Mouse (Mus musculus): ENCODE results near the gene Ranbp3l. TPM values are rescaled to one million over a fixed set of nuclear protein-coding genes. Genes with fewer than 3 reads are reported as not detected.

The Ranbp3l gene
- polyA plus RNA-seq, 1 experiment from 2014 or later, result 0.41 TPM

GRCm38 (mm10) chr15:9082753-9083152, 115.0 kb downstream of the Ranbp3l start:
- TF ChIP-seq EP300 (optimal IDR thresholded peaks at IDR 0.05), result no peak
- no peak for TF ChIP-seq CTCF (IDR thresholded peaks at IDR 0.05; ENCODE audit: low read depth)
- no peak overlapping the region for H3K4me2 ChIP-seq (replicated peaks; ENCODE audit: low read depth)
- no peak overlapping the region for H3K4me3 ChIP-seq (ENCODE audit: low read depth, low read length)
- H3K27ac ChIP-seq (replicated peaks), result no peak overlapping the region
- H3K27me3 ChIP-seq (ENCODE audit: control insufficient read depth, insufficient read depth, low read length), result no peaks in the 10 kb centered on the region
- WGBS, result 74% methylated on average over 9 of the region's 9 CpGs
- no peak overlapping the region for H3K9ac ChIP-seq (ENCODE audit: low read length)
- no peak for DNase-seq (ENCODE audit: low spot score)
- no peaks in the 10 kb centered on the region for H3K9me3 ChIP-seq (ENCODE audit: control insufficient read depth, low read length)
- no peaks in the 10 kb centered on the region for H3K36me3 ChIP-seq (ENCODE audit: control insufficient read depth, insufficient read depth, low read length)
- no peaks in the 10 kb centered on the region for H3K4me1 ChIP-seq (replicated peaks; ENCODE audit: control insufficient read depth, insufficient read depth)
- no peak for ATAC-seq (ENCODE audit: low FRiP score, low TSS enrichment)

GRCm38 (mm10) chr15:9086813-9087212, 119.1 kb downstream of the Ranbp3l start:
- Histone ChIP-seq H3K4me3 (ENCODE audit: low read depth, low read length) (no peak overlapping the region), H3K9ac (ENCODE audit: low read length) (no peak overlapping the region), H3K9me3 (ENCODE audit: control insufficient read depth, low read length) (no peaks in the 10 kb centered on the region), H3K27ac (replicated peaks) (no peak overlapping the region), H3K4me1 (replicated peaks; ENCODE audit: control insufficient read depth, insufficient read depth) (no peaks in the 10 kb centered on the region), H3K4me2 (replicated peaks; ENCODE audit: low read depth) (no peak overlapping the region), H3K27me3 (ENCODE audit: control insufficient read depth, insufficient read depth, low read length) (no peaks in the 10 kb centered on the region), H3K36me3 (ENCODE audit: control insufficient read depth, insufficient read depth, low read length) (no peaks in the 10 kb centered on the region)
- ATAC-seq (ENCODE audit: low FRiP score, low TSS enrichment) (no peak), DNase-seq (ENCODE audit: low spot score) (no peak)
- TF ChIP-seq EP300 (optimal IDR thresholded peaks at IDR 0.05) (no peak), CTCF (IDR thresholded peaks at IDR 0.05; ENCODE audit: low read depth) (no peak)
- WGBS, result 76% methylated on average over 11 of the region's 11 CpGs

DNA sequence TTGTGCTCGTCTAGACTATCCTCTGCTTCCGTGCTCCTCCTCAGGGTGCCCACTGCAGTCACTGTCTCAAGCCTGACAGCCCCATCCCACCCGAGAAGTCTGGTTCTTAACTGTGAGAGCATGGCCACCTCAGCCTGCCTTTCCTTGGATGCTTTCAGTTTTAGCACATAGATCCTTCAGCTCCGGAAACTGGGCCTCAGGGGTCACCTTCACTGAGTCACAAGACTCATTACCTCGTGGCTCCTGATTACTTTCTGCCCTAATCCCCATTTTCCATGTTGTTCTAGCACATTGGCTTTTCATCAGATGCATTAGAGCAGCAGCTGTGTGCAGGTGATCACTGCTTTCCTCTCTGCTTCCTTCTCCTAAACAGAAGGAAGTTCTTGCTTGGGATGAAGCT, 119.7 kb downstream of the Ranbp3l start:
- 75% methylated on average over 5 of the region's 5 CpGs for WGBS
- H3K4me2 ChIP-seq (replicated peaks; ENCODE audit: low read depth), result no peak overlapping the region
- TF ChIP-seq EP300 (optimal IDR thresholded peaks at IDR 0.05), result no peak
- no peak for TF ChIP-seq CTCF (IDR thresholded peaks at IDR 0.05; ENCODE audit: low read depth)
- no peaks in the 10 kb centered on the region for H3K9me3 ChIP-seq (ENCODE audit: control insufficient read depth, low read length)
- no peak overlapping the region for H3K27ac ChIP-seq (replicated peaks)
- no peak for DNase-seq (ENCODE audit: low spot score)
- no peaks in the 10 kb centered on the region for H3K36me3 ChIP-seq (ENCODE audit: control insufficient read depth, insufficient read depth, low read length)
- H3K9ac ChIP-seq (ENCODE audit: low read length), result no peak overlapping the region
- no peak for ATAC-seq (ENCODE audit: low FRiP score, low TSS enrichment)
- no peak overlapping the region for H3K4me3 ChIP-seq (ENCODE audit: low read depth, low read length)
- no peaks in the 10 kb centered on the region for H3K4me1 ChIP-seq (replicated peaks; ENCODE audit: control insufficient read depth, insufficient read depth)
- no peaks in the 10 kb centered on the region for H3K27me3 ChIP-seq (ENCODE audit: control insufficient read depth, insufficient read depth, low read length)

- Histone ChIP-seq H3K9me3 (ENCODE audit: control insufficient read depth, low read length) (no peaks in the 10 kb centered on the region), H3K4me1 (replicated peaks; ENCODE audit: control insufficient read depth, insufficient read depth) (no peaks in the 10 kb centered on the region), H3K4me3 (ENCODE audit: low read depth, low read length) (no peak overlapping the region), H3K27ac (replicated peaks) (no peak overlapping the region), H3K4me2 (replicated peaks; ENCODE audit: low read depth) (no peak overlapping the region), H3K27me3 (ENCODE audit: control insufficient read depth, insufficient read depth, low read length) (no peaks in the 10 kb centered on the region), H3K9ac (ENCODE audit: low read length) (no peak overlapping the region), H3K36me3 (ENCODE audit: control insufficient read depth, insufficient read depth, low read length) (no peaks in the 10 kb centered on the region)
- WGBS, result 91% methylated on average over 17 of the region's 17 CpGs
- DNase-seq (ENCODE audit: low spot score) (no peak), ATAC-seq (ENCODE audit: low FRiP score, low TSS enrichment) (no peak)
- TF ChIP-seq CTCF (IDR thresholded peaks at IDR 0.05; ENCODE audit: low read depth) (no peak), EP300 (optimal IDR thresholded peaks at IDR 0.05) (no peak)
These were observed 120.3 kb downstream of the Ranbp3l start for GRCm38 (mm10) chr15:9087895-9088682.

- Histone ChIP-seq H3K4me1 (replicated peaks; ENCODE audit: control insufficient read depth, insufficient read depth) (no peaks in the 10 kb centered on the region), H3K36me3 (ENCODE audit: control insufficient read depth, insufficient read depth, low read length) (0 out of 2 replicates have a peak, but pooled peaks cover 2% of the 10 kb centered on the region), H3K4me3 (ENCODE audit: low read depth, low read length) (no peak overlapping the region), H3K27me3 (ENCODE audit: control insufficient read depth, insufficient read depth, low read length) (no peaks in the 10 kb centered on the region), H3K9ac (ENCODE audit: low read length) (no peak overlapping the region), H3K9me3 (ENCODE audit: control insufficient read depth, low read length) (no peaks in the 10 kb centered on the region), H3K27ac (replicated peaks) (no peak overlapping the region), H3K4me2 (replicated peaks; ENCODE audit: low read depth) (no peak overlapping the region)
- ATAC-seq (ENCODE audit: low FRiP score, low TSS enrichment), result no peak
- TF ChIP-seq EP300 (optimal IDR thresholded peaks at IDR 0.05), result no peak
- no peak for TF ChIP-seq CTCF (IDR thresholded peaks at IDR 0.05; ENCODE audit: low read depth)
- 65% methylated on average over 8 of the region's 8 CpGs for WGBS
- no peak for DNase-seq (ENCODE audit: low spot score)
These were observed 120.9 kb downstream of the Ranbp3l start for GRCm38 (mm10) chr15:9088683-9089072.

DNA sequence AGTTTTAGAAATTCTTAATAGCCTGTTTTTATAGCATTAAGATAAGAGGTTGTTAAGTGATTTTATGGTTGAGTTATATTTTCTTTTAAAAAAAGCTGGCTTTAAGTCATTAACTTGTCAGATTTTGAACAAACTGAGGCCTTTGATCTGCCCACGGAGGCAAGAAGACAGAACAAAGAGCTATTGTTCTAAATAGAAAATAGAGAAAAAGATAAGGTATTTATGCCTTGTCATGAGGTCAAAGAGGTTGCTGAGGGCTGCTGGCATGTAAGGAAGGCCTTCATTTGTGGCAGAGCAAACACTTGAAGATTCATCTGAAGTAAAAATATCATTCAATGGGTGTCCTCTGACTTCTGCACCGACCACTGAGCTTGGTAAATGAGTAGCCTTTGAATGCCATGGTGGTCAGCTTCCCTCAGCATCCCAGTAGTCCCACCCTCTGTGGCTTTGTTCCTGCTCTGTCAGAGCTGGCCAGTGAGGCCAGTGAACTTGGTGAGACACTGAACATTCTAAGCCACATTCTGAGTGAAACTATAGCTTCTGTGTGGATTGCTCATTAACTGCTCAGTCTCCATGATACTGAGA, 121.5 kb downstream of the Ranbp3l start:
- WGBS, result 30% methylated on average over 2 of the region's 2 CpGs
- peaks cover 2% of the 10 kb centered on the region; the same call in 1 of the 2 replicates for H3K4me1 ChIP-seq (replicated peaks; ENCODE audit: control insufficient read depth, insufficient read depth)
- no peak overlapping the region for H3K4me3 ChIP-seq (ENCODE audit: low read depth, low read length)
- H3K27ac ChIP-seq (replicated peaks), result no peak overlapping the region
- TF ChIP-seq CTCF (IDR thresholded peaks at IDR 0.05; ENCODE audit: low read depth) (no peak), EP300 (optimal IDR thresholded peaks at IDR 0.05) (no peak)
- no peak overlapping the region for H3K9ac ChIP-seq (ENCODE audit: low read length)
- no peak for ATAC-seq (ENCODE audit: low FRiP score, low TSS enrichment)
- H3K27me3 ChIP-seq (ENCODE audit: control insufficient read depth, insufficient read depth, low read length), result no peaks in the 10 kb centered on the region
- 0 out of 2 replicates have a peak, but pooled peaks cover 2% of the 10 kb centered on the region for H3K36me3 ChIP-seq (ENCODE audit: control insufficient read depth, insufficient read depth, low read length)
- no peaks in the 10 kb centered on the region for H3K9me3 ChIP-seq (ENCODE audit: control insufficient read depth, low read length)
- no peak for DNase-seq (ENCODE audit: low spot score)
- no peak overlapping the region for H3K4me2 ChIP-seq (replicated peaks; ENCODE audit: low read depth)
